Mouse (Mus musculus) retina, postnatal 1 day (tissue): ENCODE measurements around the gene C1ql2.

Experiments
- DNase-seq: peaks from one replicate; pipeline ENCODE4 v3.0.0-alpha.2; 2012

C1ql2 gene

GRCm38 (mm10) chr1:120389734-120390133 is 49.4 kb downstream of the C1ql2 start:
- DNase-seq, result no peak

DNA sequence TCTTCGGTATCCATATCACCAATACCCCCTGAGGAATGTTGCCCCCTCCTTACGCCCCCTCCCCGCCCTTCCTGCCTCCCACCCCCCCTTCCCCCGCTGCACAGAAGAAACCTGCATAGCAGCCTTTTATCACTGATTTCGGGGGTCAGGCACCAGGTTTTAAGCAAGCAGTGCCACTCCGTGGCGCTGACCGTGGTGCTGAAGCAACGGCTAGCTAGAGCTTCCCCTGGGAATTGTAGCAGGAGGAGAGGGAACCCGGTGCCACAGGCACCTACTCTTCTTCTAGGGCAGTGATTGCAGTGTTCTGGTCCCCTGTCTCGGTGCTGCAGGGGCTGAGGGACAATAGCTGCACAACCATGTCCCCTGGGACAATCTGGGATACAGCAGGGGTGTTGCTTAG is 50.0 kb downstream of the C1ql2 start:
- peak; percentile 75 for DNase-seq
